Mouse (Mus musculus): Measurements from ENCODE around the gene Olfr1105. TPM values are rescaled to one million over a fixed set of nuclear protein-coding genes. Genes with fewer than 3 reads are reported as not detected.

Gene Olfr1105
- not detected for total RNA-seq (2022)

- no peak for DNase-seq (ENCODE audit: low spot score)
Observed at GRCm38 (mm10) chr2:87036431-87036830, at the start of gene Olfr1105. Olfr1105 (minus strand) TSS chr2:87036531.

GRCm38 (mm10) chr2:87075717-87076116 is 39.4 kb upstream of the Olfr1105 start, which contains the start of gene Olfr1107:
Olfr1107 (minus strand) TSS chr2:87075817.
- no peak for DNase-seq (ENCODE audit: low spot score)

DNA sequence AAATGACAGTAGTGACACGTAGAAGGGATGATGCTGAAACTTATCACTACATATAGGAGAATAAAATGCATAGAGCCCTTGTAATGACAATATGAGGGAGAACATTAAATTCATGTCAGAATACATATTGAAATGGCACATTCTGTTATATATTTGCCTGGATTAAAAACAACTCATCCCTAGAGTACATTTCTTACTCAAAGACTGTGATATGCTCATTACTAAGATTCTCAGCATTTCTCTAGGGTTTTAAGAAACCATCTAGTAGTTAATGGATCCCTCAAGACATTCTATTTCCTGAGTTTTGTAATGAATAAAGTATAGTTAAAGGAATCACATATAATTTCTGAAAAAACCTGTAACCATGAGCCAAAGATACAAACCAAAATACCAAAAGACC is 15.8 kb upstream of the Olfr1105 start, which contains the start of gene Olfr1106:
Olfr1106 (minus strand) TSS at position 101 of the 400 bp plus-strand sequence.
- no peak for DNase-seq (ENCODE audit: low spot score)

GRCm38 (mm10) chr2:87026980-87027379 is 9.4 kb downstream of the Olfr1105 start, which contains the start of gene Olfr1104:
Olfr1104 (minus strand) TSS chr2:87027080.
- DNase-seq (ENCODE audit: low spot score), result no peak

DNA sequence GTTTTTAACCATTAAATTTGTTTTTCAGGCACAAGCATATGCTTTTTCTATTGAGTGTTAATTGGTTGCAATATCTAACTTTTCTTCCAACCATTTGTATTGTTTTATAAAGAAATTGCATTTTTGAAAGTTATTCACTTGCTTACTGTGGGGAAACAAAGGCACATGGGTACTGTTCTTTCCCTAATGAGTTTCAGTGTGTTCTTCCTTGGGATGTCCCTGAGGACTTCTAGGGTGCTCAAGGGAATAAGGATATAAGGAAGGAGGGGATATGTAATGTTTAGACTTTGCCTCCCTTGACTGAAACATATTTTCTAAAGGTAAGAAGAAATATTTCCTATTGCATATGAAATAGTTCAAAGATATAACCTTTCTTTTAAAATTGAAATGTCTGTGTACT is 38.2 kb downstream of the Olfr1105 start, which contains the start of gene Olfr1102:
Olfr1102 (plus strand) TSS at position 301 of the 400 bp plus-strand sequence.
- DNase-seq (ENCODE audit: low spot score), result no peak

DNA sequence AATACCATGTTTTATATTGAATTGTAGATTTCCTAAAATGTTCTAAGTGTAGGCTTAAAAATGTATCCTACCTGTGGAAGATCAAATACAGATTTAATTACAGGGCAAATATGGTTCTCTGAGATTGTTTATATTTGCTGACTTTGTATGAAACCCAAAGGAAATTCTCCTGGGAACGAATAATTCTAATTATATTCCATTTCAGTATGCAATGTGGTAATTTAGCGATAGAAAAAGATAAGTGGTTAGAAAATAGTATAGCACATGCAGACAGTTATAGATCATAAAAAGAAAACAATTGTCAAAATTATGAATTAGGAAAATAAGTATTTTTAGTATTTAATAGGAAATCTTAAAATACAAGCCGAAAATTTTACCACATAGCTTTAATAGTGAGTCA is 45.2 kb downstream of the Olfr1105 start, which contains the start of gene Olfr1101:
Olfr1101 (minus strand) TSS at position 101 of the 400 bp plus-strand sequence.
- DNase-seq (ENCODE audit: low spot score), result no peak

Other genes starting within 250 kb of the Olfr1105 start
- not detected for gene Olfr141, start 226.5 kb downstream of the Olfr1105 start, total RNA-seq (2022)
- gene Olfr1094, start 211.9 kb downstream of the Olfr1105 start, total RNA-seq (2022), result not detected
- gene Olfr1095, start 184.8 kb downstream of the Olfr1105 start, total RNA-seq (2022), result not detected
- not detected for gene Gm13723, start 161.7 kb downstream of the Olfr1105 start, total RNA-seq (2022)
- gene Olfr1097, start 144.3 kb downstream of the Olfr1105 start, total RNA-seq (2022), result not detected
- gene Olfr1098, start 112.0 kb downstream of the Olfr1105 start, total RNA-seq (2022), result not detected
- not detected for gene Olfr1099, start 75.8 kb downstream of the Olfr1105 start, total RNA-seq (2022)
- not detected for gene Olfr1100, start 56.6 kb downstream of the Olfr1105 start, total RNA-seq (2022)
- not detected for gene Olfr1101, start 45.3 kb downstream of the Olfr1105 start, total RNA-seq (2022)
- gene Olfr1102, start 38.1 kb downstream of the Olfr1105 start, total RNA-seq (2022), result not detected
- gene Olfr1104, start 9.5 kb downstream of the Olfr1105 start, total RNA-seq (2022), result not detected
- not detected for gene Olfr1106, start 15.7 kb upstream of the Olfr1105 start, total RNA-seq (2022)
- not detected for gene Olfr1107, start 39.3 kb upstream of the Olfr1105 start, total RNA-seq (2022)
- not detected for gene Olfr1109, start 59.5 kb upstream of the Olfr1105 start, total RNA-seq (2022)
- not detected for gene Olfr259, start 78.0 kb upstream of the Olfr1105 start, total RNA-seq (2022)
- not detected for gene Olfr1110, start 103.8 kb upstream of the Olfr1105 start, total RNA-seq (2022)
- not detected for gene Olfr1111, start 116.1 kb upstream of the Olfr1105 start, total RNA-seq (2022)
- not detected for gene Olfr1112, start 151.3 kb upstream of the Olfr1105 start, total RNA-seq (2022)
- not detected for gene Olfr1113, start 172.4 kb upstream of the Olfr1105 start, total RNA-seq (2022)
- gene Olfr1115, start 211.5 kb upstream of the Olfr1105 start, total RNA-seq (2022), result not detected
- not detected for gene Olfr1116, start 231.0 kb upstream of the Olfr1105 start, total RNA-seq (2022)

Measured in heart, adult 8-10 months (tissue).